Mouse (Mus musculus) heart, embryonic 14.5 days (tissue): ENCODE results near the gene Rad51. TPM values are rescaled to one million over a fixed set of nuclear protein-coding genes. Genes with fewer than 3 reads are reported as not detected.
A peak's percentile ranks its signal among the peaks of the same experiment; 100 is the strongest.

Experiments
- ATAC-seq: fragments of 200-750 bp; cut with Nextera tagmentation; 2 replicates; pipeline ENCODE4 v1.8.0; 2017; ENCODE audit warnings: low read depth, moderate TSS enrichment; ENCODE audit not compliant: insufficient number of reproducible peaks, insufficient read depth, low FRiP score
- H3K27ac ChIP-seq, 2 experiments: fragments of 200-500 bp in 1 of 2; fragments of 300-500 bp in 1 of 2; sonication (generic) in 1 of 2; replicated peaks in 1 of 2; 2 replicates each; pipeline ENCODE4 v1.5.1; 2012 to 2014; ENCODE audit warnings: low read depth in 2 of 2, low read length in 2 of 2, control low read depth in 1 of 2, mild to moderate bottlenecking in 1 of 2, mixed read lengths in 1 of 2; ENCODE audit not compliant: control insufficient read depth in 1 of 2, insufficient read depth in 1 of 2
- H3K27me3 ChIP-seq: fragments of 300-500 bp; sonication (generic); 2 replicates; pipeline ENCODE4 v1.6.1; 2014; ENCODE audit warnings: mild to moderate bottlenecking, low read length, control low read depth; ENCODE audit not compliant: control insufficient read depth, insufficient read depth
- H3K36me3 ChIP-seq: fragments of 300-500 bp; sonication (generic); 2 replicates; pipeline ENCODE4 v1.6.1; 2014; ENCODE audit warnings: mild to moderate bottlenecking, control low read depth, low read length, mixed read lengths; ENCODE audit not compliant: control insufficient read depth, insufficient read depth
- H3K4me1 ChIP-seq, 2 experiments: fragments of 200-500 bp in 1 of 2; fragments of 300-500 bp in 1 of 2; sonication (generic) in 1 of 2; 2 replicates each; pipeline ENCODE4 v1.6.1; 2012 to 2014; ENCODE audit warnings: low read length in 2 of 2, control low read depth in 1 of 2, mixed read lengths in 1 of 2; ENCODE audit not compliant: control insufficient read depth in 2 of 2, insufficient read depth in 2 of 2
- H3K4me2 ChIP-seq: fragments of 300-500 bp; sonication (generic); 2 replicates; pipeline ENCODE4 v1.6.1; 2014; ENCODE audit warnings: mild to moderate bottlenecking, low read length
- H3K4me3 ChIP-seq, 2 experiments: fragments of 200-500 bp in 1 of 2; fragments of 300-500 bp in 1 of 2; sonication (generic) in 1 of 2; 2 replicates each; pipeline ENCODE4 v1.5.1; 2012 to 2014; ENCODE audit warnings: low read length in 2 of 2, mild to moderate bottlenecking in 2 of 2, control low read depth in 1 of 2, low read depth in 1 of 2, moderate library complexity in 1 of 2; ENCODE audit not compliant: control insufficient read depth in 1 of 2, insufficient read depth in 1 of 2
- H3K9ac ChIP-seq: fragments of 300-500 bp; sonication (generic); 2 replicates; pipeline ENCODE4 v1.6.1; 2014; ENCODE audit warnings: mild to moderate bottlenecking, low read length
- H3K9me3 ChIP-seq: fragments of 300-500 bp; sonication (generic); 2 replicates; pipeline ENCODE4 v1.6.1; 2016; ENCODE audit warnings: low read length, control low read depth; ENCODE audit not compliant: control insufficient read depth
- WGBS: fragments of 180-500 bp; shearing (Covaris S2); extraction: QIAGEN DNeasy Blood & Tissue Kit; methylation state at CpG from one replicate; pipeline ENCODE4 v1.1.7; 2014; 5-methylcytosine and 5-hydroxymethylcytosine counted together
- polyA plus RNA-seq: library from polyadenylated mRNA; unstranded; fragments of >200 nt; fragmentation: Nextera tagmentation; extraction: Ambion mirVana; gene quantifications from 2 replicates; pipeline ENCODE4 v1.2.1, GENCODE M21; 2014

The Rad51 gene
- polyA plus RNA-seq, 1 experiment from 2014 or later, result 27.3 TPM

DNA sequence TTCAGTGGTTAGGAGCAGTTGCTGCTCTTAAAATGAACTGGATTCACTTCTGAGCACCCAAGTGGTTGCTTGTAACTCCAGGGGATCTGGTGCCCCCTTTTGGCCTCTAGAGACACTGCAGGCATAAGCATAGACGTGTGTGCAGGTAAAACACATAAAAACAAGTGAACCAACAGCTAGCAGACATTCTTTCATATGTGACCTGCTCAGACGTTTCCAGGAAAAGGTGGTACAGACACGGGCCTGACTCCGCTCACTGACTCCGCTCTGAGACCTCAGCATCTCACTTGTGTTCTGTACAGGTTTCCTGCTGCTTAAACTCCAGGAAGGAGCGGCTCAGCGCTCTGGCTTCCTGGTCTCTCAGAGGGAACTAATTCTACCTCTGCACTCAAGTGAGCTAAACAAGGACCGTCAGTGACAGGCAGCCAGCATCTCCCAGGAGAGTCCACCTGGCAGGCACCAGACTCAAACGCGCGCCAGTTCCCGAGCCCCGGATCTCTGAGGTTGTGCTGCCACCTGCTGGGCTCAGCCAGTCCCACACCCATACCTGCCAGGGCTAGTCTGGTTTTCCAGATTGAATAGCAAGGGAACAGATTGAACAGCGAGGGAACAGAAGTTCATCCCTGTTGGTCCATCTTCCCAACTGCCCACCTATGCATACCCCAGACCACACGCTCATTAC lies 76.6 kb downstream of the Rad51 start:
- H3K4me2 ChIP-seq, result peak overlapping the region; percentile 76
- peaks cover 13% of the 10 kb centered on the region for H3K36me3 ChIP-seq
- WGBS, result 7% methylated on average over 15 of the region's 15 CpGs
- peak overlapping the region; percentile 20 to 32 for H3K4me3 ChIP-seq
- no peak overlapping the region for H3K9ac ChIP-seq
- no peak overlapping the region for H3K27ac ChIP-seq
- peak; percentile 41; the same call in 1 of the 2 replicates for ATAC-seq
- no peaks in the 10 kb centered on the region for H3K27me3 ChIP-seq
- peaks cover 4 to 7% of the 10 kb centered on the region in 2 experiments for H3K4me1 ChIP-seq
- no peaks in the 10 kb centered on the region for H3K9me3 ChIP-seq

DNA sequence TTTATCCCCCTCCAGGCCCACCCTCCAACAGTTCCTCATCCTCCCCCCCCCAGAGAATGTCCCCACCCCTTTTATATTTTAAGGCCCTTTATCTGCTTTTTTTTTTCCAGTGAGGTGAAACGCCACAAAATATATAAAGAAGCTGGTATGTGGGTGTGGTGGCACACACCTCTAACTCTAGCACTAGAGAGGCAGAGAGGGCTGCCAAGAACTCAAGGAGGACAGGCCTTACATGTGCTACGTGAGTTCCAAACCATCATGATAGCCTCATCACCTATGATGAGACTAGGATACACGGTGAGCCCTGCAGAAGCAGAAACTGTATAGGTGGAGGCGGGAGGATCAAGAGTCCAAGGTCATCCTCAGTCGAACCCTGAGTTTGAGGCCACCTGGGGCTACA lies 78.4 kb downstream of the Rad51 start:
- Histone ChIP-seq H3K4me3 (no peak overlapping the region), H3K27me3 (no peaks in the 10 kb centered on the region), H3K4me2 (no peak overlapping the region), H3K36me3 (no peaks in the 10 kb centered on the region), H3K4me1 (peaks cover 4 to 8% of the 10 kb centered on the region in 2 experiments), H3K27ac (no peak overlapping the region), H3K9me3 (no peaks in the 10 kb centered on the region), H3K9ac (no peak overlapping the region)
- WGBS, result 73% methylated on average over 5 of the region's 5 CpGs
- ATAC-seq, result no peak

DNA sequence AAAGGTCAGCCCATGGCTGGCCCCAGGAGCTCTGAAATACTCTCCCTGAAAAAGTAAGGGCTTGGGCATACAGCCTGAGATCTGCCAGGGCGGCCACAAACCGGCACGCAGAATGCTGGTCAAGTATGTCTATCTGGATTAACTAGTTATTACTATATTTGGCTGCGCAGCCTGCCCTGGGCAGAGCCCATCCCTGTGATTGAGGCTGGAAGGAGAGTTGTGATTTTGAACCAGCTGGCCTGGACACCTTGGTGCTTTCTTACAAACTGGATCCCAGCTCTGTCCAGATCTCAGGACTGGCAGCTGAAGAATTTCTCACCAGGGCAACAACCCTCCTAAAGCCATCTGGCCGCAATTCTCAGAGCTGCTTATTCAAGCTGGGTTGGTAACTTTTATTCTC lies 81.5 kb downstream of the Rad51 start:
- Histone ChIP-seq H3K4me2 (no peak overlapping the region), H3K36me3 (no peaks in the 10 kb centered on the region), H3K27me3 (no peaks in the 10 kb centered on the region), H3K4me3 (no peak overlapping the region), H3K4me1 (peaks cover 2 to 6% of the 10 kb centered on the region in 2 experiments), H3K27ac (0 out of 4 replicates have a peak overlapping the region, but pooled peaks of 1 of the 2 experiments have one; percentile 16), H3K9me3 (no peaks in the 10 kb centered on the region), H3K9ac (no peak overlapping the region)
- ATAC-seq, result no peak
- WGBS, result 72% methylated on average over 5 of the region's 5 CpGs

GRCm38 (mm10) chr2:119196316-119197108 lies 83.9 kb downstream of the Rad51 start:
- H3K4me1 ChIP-seq, result peaks cover 0 to 5% of the 10 kb centered on the region in 2 experiments; a peak in 1 of 4 replicates
- no peak overlapping the region for H3K27ac ChIP-seq
- 50% methylated on average over 4 of the region's 4 CpGs for WGBS
- H3K9me3 ChIP-seq, result no peaks in the 10 kb centered on the region
- no peak overlapping the region for H3K4me3 ChIP-seq
- no peaks in the 10 kb centered on the region for H3K36me3 ChIP-seq
- H3K4me2 ChIP-seq, result no peak overlapping the region
- no peak overlapping the region for H3K9ac ChIP-seq
- no peak for ATAC-seq
- H3K27me3 ChIP-seq, result no peaks in the 10 kb centered on the region

Other genes with a start within 250 kb of the Rad51 start
- 1.0 and 1.6 TPM in 2 replicates for gene Bahd1, start 212.4 kb upstream of the Rad51 start, polyA plus RNA-seq
- 21.3 and 25.7 TPM in 2 replicates for gene Chst14, start 186.3 kb upstream of the Rad51 start, polyA plus RNA-seq
- 17.7 and 17.9 TPM in 2 replicates for gene Ccdc32, start 83.4 kb upstream of the Rad51 start, polyA plus RNA-seq
- 3.3 and 4.5 TPM in 2 replicates for gene Rpusd2, start 78.0 kb upstream of the Rad51 start, polyA plus RNA-seq
- gene Knl1, start 65.7 kb upstream of the Rad51 start, polyA plus RNA-seq, result 25.6 and 29.5 TPM in 2 replicates
- gene Rmdn3, start 44.2 kb downstream of the Rad51 start, polyA plus RNA-seq, result 19.4 and 23.7 TPM in 2 replicates
- 7.2 and 9.4 TPM in 2 replicates for gene Gchfr, start 55.0 kb downstream of the Rad51 start, polyA plus RNA-seq
- 0.24 and 0.27 TPM in 2 replicates for gene Gm14137, start 61.7 kb downstream of the Rad51 start, polyA plus RNA-seq
- 28.3 and 32.4 TPM in 2 replicates for gene Zfyve19, start 95.8 kb downstream of the Rad51 start, polyA plus RNA-seq
- 10.8 and 12.9 TPM in 2 replicates for gene Dnajc17, start 96.0 kb downstream of the Rad51 start, polyA plus RNA-seq
- gene Ppp1r14d, start 117.1 kb downstream of the Rad51 start, polyA plus RNA-seq, result not detected in 2 replicates
- gene Spint1, start 124.6 kb downstream of the Rad51 start, polyA plus RNA-seq, result 0.20 and 0.38 TPM in 2 replicates
- gene Rhov, start 158.5 kb downstream of the Rad51 start, polyA plus RNA-seq, result 0.19 TPM in 1 of 2 replicates, not detected in the other
- gene Vps18, start 175.9 kb downstream of the Rad51 start, polyA plus RNA-seq, result 7.8 and 8.7 TPM in 2 replicates
- 6.9 and 8.8 TPM in 2 replicates for gene Dll4, start 213.0 kb downstream of the Rad51 start, polyA plus RNA-seq
- 0.32 and 0.67 TPM in 2 replicates for gene Chac1, start 238.4 kb downstream of the Rad51 start, polyA plus RNA-seq